Mouse (Mus musculus): ENCODE measurements around the gene Gga3.

DNA sequence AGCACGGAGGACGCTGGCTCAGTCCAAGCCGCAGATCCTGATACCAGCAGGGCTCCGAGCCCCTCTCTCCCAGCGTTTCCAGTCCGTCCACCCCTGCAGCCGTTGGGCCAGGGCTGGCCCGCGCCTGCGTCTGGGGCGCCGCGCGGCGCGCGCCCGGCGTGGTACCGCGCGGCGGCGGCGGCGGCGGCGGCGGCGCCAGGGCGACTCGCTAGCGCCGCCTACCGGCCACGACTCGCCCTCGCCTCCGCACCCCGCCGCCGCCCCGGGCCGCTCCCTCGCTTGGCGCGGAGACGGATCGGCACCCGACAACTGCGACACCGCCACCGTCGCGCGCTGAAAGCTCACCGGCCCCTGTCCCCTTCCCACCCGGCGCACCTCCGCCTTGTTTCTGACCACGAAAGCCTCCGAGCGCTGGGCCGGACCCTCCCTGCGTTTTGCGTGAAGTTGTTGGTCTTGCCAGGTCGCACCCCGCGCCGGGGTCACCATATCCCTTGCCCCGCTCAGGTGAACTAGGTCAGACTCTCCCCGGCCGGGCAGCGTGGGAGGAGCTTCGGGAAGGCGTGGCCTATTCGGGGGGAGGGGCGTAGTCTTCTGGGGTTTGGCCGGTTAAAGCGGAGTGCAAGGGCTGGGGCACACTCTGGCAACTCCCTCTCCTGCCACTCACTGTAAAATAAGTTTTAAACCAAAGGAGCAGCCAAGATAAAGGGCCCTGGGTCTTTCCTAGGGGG is 8.7 kb upstream of the Gga3 start, which contains the start of gene Mif4gd:
- TF ChIP-seq CTCF (IDR thresholded peaks at IDR 0.05; ENCODE audit: extremely low read depth, insufficient read length, insufficient replicate concordance, low read depth, low read length) (peak; percentile 59), POLR2A (IDR thresholded peaks at IDR 0.05; ENCODE audit: low read depth, low read length) (peak; percentile 79)
